Mouse (Mus musculus): ENCODE measurements around the gene Ghdc. TPM values are rescaled to one million over a fixed set of nuclear protein-coding genes. Genes with fewer than 3 reads are reported as not detected.
A peak's percentile ranks its signal among the peaks of the same experiment; 100 is the strongest.

Ghdc gene
- total and polyA plus RNA-seq, 2 experiments from 2014 or later = 7.5 to 15.9 TPM

GRCm38 (mm10) chr11:100785774-100786173, 15.0 kb upstream of the Ghdc start:
- no peaks in the 10 kb centered on the region for H3K4me1 ChIP-seq (ENCODE audit: insufficient read depth, low read length)
- ATAC-seq (no peak), DNase-seq (ENCODE audit: low spot score) (peak; percentile 24)
- H3K4me2 ChIP-seq (ENCODE audit: low read depth, low read length) = no peak overlapping the region
- WGBS = 66% methylated on average over 2 of the region's 2 CpGs
- no peaks in the 10 kb centered on the region for H3K9me3 ChIP-seq (ENCODE audit: low read length)
- H3K4me3 ChIP-seq (ENCODE audit: low read length) = no peak overlapping the region
- peaks cover 25% of the 10 kb centered on the region; the same call in 1 of the 2 replicates for H3K36me3 ChIP-seq (ENCODE audit: insufficient read depth, low read length)
- no peaks in the 10 kb centered on the region for H3K27me3 ChIP-seq (ENCODE audit: insufficient read depth, low read length)
- no peak for TF ChIP-seq CTCF (IDR thresholded peaks at IDR 0.05; ENCODE audit: low read depth)
- H3K9ac ChIP-seq (replicated peaks; ENCODE audit: low read length) = no peak overlapping the region
- no peak overlapping the region for H3K27ac ChIP-seq

GRCm38 (mm10) chr11:100784286-100784685, 13.5 kb upstream of the Ghdc start:
- TF ChIP-seq CTCF (IDR thresholded peaks at IDR 0.05; ENCODE audit: low read depth) = no peak
- no peak for DNase-seq (ENCODE audit: low spot score)
- Histone ChIP-seq H3K9me3 (ENCODE audit: low read length) (no peaks in the 10 kb centered on the region), H3K27ac (no peak overlapping the region), H3K9ac (replicated peaks; ENCODE audit: low read length) (no peak overlapping the region), H3K4me3 (ENCODE audit: low read length) (no peak overlapping the region), H3K36me3 (ENCODE audit: insufficient read depth, low read length) (peaks cover 25% of the 10 kb centered on the region; the same call in 1 of the 2 replicates), H3K4me1 (ENCODE audit: insufficient read depth, low read length) (no peaks in the 10 kb centered on the region), H3K4me2 (ENCODE audit: low read depth, low read length) (no peak overlapping the region), H3K27me3 (ENCODE audit: insufficient read depth, low read length) (no peaks in the 10 kb centered on the region)
- no peak for ATAC-seq
- 56% methylated on average over 8 of the region's 8 CpGs for WGBS

GRCm38 (mm10) chr11:100782568-100782967, 11.8 kb upstream of the Ghdc start:
- 92% methylated on average over 13 of the region's 13 CpGs for WGBS

DNA sequence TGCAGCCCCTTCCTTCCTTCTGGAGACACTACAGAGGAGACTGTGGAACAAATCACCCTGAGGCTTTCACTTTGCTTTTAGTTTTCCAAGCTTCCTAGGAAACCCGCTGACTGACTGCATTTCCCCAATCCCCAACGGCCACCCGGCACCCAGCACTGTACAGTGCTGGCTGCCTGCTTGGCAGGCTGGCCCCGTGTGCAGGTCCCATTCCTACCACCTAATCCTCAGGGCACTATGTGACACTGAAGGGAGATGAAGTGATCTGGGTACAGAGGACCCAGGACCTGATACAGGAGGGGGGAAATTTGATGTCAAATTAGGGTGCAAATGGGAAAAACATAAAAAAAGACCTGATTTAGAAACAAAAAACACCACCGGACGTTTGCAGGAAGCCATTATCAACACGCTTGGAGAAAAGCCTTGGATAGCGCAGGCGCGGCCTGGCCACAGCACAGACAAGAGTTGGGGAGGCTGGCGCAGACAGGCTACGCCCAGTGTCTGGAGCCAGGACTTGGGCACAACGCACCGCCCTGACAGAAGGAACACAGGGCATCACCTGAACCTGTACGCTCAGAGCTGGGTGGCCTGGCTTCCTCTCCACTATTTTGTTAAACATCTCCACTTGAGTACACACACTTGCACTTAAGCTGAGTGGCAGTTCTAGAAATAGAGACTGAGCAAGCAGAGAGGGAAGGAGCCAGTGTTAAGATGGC, 11.2 kb upstream of the Ghdc start:
- H3K4me2 ChIP-seq (ENCODE audit: low read depth, low read length) = no peak overlapping the region
- no peak overlapping the region for H3K9ac ChIP-seq (replicated peaks; ENCODE audit: low read length)
- H3K4me1 ChIP-seq (ENCODE audit: insufficient read depth, low read length) = no peaks in the 10 kb centered on the region
- DNase-seq (ENCODE audit: low spot score) (no peak), ATAC-seq (no peak)
- H3K4me3 ChIP-seq (ENCODE audit: low read length) = no peak overlapping the region
- H3K27me3 ChIP-seq (ENCODE audit: insufficient read depth, low read length) = no peaks in the 10 kb centered on the region
- no peak overlapping the region for H3K27ac ChIP-seq
- H3K9me3 ChIP-seq (ENCODE audit: low read length) = no peaks in the 10 kb centered on the region
- WGBS = 94% methylated on average over 15 of the region's 15 CpGs
- TF ChIP-seq CTCF (IDR thresholded peaks at IDR 0.05; ENCODE audit: low read depth) = no peak
- H3K36me3 ChIP-seq (ENCODE audit: insufficient read depth, low read length) = peaks cover 17% of the 10 kb centered on the region; the same call in 1 of the 2 replicates

More at GRCm38 (mm10) chr11:100782568-100782967, 11.8 kb upstream of the Ghdc start:
- Histone ChIP-seq H3K36me3 (ENCODE audit: insufficient read depth, low read length) (peaks cover 17% of the 10 kb centered on the region; the same call in 1 of the 2 replicates), H3K27ac (no peak overlapping the region), H3K9me3 (ENCODE audit: low read length) (no peaks in the 10 kb centered on the region), H3K27me3 (ENCODE audit: insufficient read depth, low read length) (no peaks in the 10 kb centered on the region), H3K9ac (replicated peaks; ENCODE audit: low read length) (no peak overlapping the region), H3K4me2 (ENCODE audit: low read depth, low read length) (no peak overlapping the region), H3K4me3 (ENCODE audit: low read length) (no peak overlapping the region), H3K4me1 (ENCODE audit: insufficient read depth, low read length) (no peaks in the 10 kb centered on the region)
- TF ChIP-seq CTCF (IDR thresholded peaks at IDR 0.05; ENCODE audit: low read depth) = no peak
- ATAC-seq = no peak
- DNase-seq (ENCODE audit: low spot score) = no peak

GRCm38 (mm10) chr11:100780247-100780646, 9.5 kb upstream of the Ghdc start:
- no peak for DNase-seq (ENCODE audit: low spot score)
- Histone ChIP-seq H3K9ac (replicated peaks; ENCODE audit: low read length) (no peak overlapping the region), H3K4me1 (ENCODE audit: insufficient read depth, low read length) (no peaks in the 10 kb centered on the region), H3K9me3 (ENCODE audit: low read length) (no peaks in the 10 kb centered on the region), H3K4me2 (ENCODE audit: low read depth, low read length) (no peak overlapping the region), H3K27me3 (ENCODE audit: insufficient read depth, low read length) (no peaks in the 10 kb centered on the region), H3K27ac (no peak overlapping the region), H3K4me3 (ENCODE audit: low read length) (no peak overlapping the region), H3K36me3 (ENCODE audit: insufficient read depth, low read length) (peaks cover 17% of the 10 kb centered on the region; the same call in 1 of the 2 replicates)
- TF ChIP-seq CTCF (IDR thresholded peaks at IDR 0.05; ENCODE audit: low read depth) = no peak
- no peak for ATAC-seq
- WGBS = 74% methylated on average over 8 of the region's 8 CpGs

DNA sequence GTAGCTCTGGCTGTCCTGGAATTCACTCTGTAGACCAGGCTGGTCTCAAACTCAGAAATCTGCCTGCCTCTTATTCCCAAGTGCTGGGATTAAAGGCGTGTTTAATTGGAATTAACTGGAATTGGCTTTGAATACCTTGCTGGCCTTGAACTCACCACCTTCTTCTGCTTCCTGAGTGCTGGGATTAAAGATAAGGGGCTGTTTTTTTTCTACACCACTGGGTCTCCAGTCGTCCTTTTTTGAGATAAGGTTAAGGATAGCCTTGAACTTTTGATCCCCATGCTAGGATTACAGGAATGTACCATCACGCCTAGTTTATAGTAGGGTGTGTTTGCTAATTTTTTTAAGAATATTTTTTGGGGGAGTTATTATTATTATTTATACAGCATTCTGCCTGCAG, 7.3 kb upstream of the Ghdc start:
- TF ChIP-seq CTCF (IDR thresholded peaks at IDR 0.05; ENCODE audit: low read depth) = no peak
- Histone ChIP-seq H3K9ac (replicated peaks; ENCODE audit: low read length) (no peak overlapping the region), H3K36me3 (ENCODE audit: insufficient read depth, low read length) (peaks cover 14% of the 10 kb centered on the region; the same call in 1 of the 2 replicates), H3K4me2 (ENCODE audit: low read depth, low read length) (no peak overlapping the region), H3K9me3 (ENCODE audit: low read length) (no peaks in the 10 kb centered on the region), H3K4me3 (ENCODE audit: low read length) (no peak overlapping the region), H3K27me3 (ENCODE audit: insufficient read depth, low read length) (no peaks in the 10 kb centered on the region), H3K4me1 (ENCODE audit: insufficient read depth, low read length) (no peaks in the 10 kb centered on the region), H3K27ac (no peak overlapping the region)
- WGBS = 82% methylated on average over 3 of the region's 3 CpGs
- DNase-seq (ENCODE audit: low spot score) (no peak), ATAC-seq (no peak)

GRCm38 (mm10) chr11:100775921-100776320, 5.2 kb upstream of the Ghdc start:
- ATAC-seq (no peak), DNase-seq (ENCODE audit: low spot score) (no peak)
- Histone ChIP-seq H3K4me3 (ENCODE audit: low read length) (no peak overlapping the region), H3K4me1 (ENCODE audit: insufficient read depth, low read length) (no peaks in the 10 kb centered on the region), H3K36me3 (ENCODE audit: insufficient read depth, low read length) (no peaks in the 10 kb centered on the region; the same call in 1 of the 2 replicates), H3K9ac (replicated peaks; ENCODE audit: low read length) (no peak overlapping the region), H3K4me2 (ENCODE audit: low read depth, low read length) (no peak overlapping the region), H3K27ac (no peak overlapping the region), H3K9me3 (ENCODE audit: low read length) (no peaks in the 10 kb centered on the region), H3K27me3 (ENCODE audit: insufficient read depth, low read length) (no peaks in the 10 kb centered on the region)
- WGBS = 79% methylated on average over 10 of the region's 10 CpGs
- no peak for TF ChIP-seq CTCF (IDR thresholded peaks at IDR 0.05; ENCODE audit: low read depth)

Measured in hindbrain, postnatal 0 days (tissue).